18 mouse cellular contexts compared by ENCODE assay signal in the genomic region with DNA sequence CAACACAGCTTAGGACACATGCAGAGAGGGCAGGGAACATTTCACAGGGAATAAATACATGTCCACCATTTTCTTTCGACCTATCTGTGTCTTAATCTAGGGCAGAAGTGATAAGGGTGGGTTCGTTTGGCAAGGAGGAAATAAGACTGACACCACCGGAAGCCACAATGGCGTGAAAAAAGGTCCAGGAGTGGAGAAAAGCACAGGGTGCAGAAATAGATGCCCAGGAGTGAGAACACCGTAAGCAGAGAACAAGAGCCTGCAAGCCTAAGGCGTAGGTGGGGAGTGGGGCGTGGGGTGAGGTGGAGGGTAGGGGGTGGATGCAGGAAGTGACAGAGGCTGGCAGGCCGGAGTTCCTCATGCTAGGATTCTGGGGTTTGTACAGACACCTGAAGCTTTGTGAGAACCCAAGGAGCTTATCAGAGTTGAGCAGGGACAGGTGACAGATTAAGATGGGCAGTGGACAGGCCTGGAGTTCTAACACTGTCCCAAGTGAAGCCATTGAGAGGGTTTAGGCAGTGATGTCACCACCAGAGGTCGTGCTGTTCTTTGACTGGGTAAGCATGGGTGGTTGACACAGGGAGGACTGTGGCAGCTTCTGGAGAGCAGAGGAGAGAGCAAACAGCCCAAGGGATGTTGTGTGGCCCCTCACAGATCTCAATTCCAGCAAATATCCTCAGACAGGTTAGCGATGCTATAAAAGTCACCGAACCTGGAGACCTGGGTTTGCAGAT. TPM values are rescaled to one million over a fixed set of nuclear protein-coding genes. Genes with fewer than 3 reads are reported as not detected.
DNase-seq lines count a peak whose midpoint lies in the region; ATAC-seq and TF ChIP-seq lines count a peak whose summit lies in the region.
"Had no signal": no experiment of that assay in that cellular context is flagged by ENCODE, and none has a peak within 500 bp of the region (broad histone marks: within the 10 kb centered on the region; RNA-seq: fewer than 3 reads in every experiment).

No protein-coding gene starts in this region.

- H3K9me3 ChIP-seq in kidney, postnatal 0 days (replicated peaks; ENCODE audit: low read length): no peaks in the 10 kb centered on the region
- no peaks in the 10 kb centered on the region for H3K9me3 ChIP-seq in liver, embryonic 11.5 days (ENCODE audit: control insufficient read depth, low read length)
- H3K9me3 ChIP-seq: embryonic facial prominence, embryonic 12.5 days; midbrain, embryonic 15.5 days had no signal

- no peak overlapping the region for H3K27ac ChIP-seq in kidney, postnatal 0 days
- H3K27ac ChIP-seq in kidney, adult 2 months (ENCODE audit: insufficient read depth, low read depth, low read length): no peak overlapping the region
- H3K27ac ChIP-seq in liver, embryonic 11.5 days (ENCODE audit: low read depth, low read length): no peak overlapping the region
- peak overlapping the region; percentile 56 for H3K27ac ChIP-seq in thymus, adult 2 months (ENCODE audit: control insufficient read depth, insufficient read depth, low read length)
- no peak overlapping the region for H3K27ac ChIP-seq in heart, adult 2 months
- H3K27ac ChIP-seq: embryonic facial prominence, embryonic 12.5 days; midbrain, embryonic 15.5 days had no signal

- WGBS in kidney, postnatal 0 days: 74% methylated on average over 11 of the region's 11 CpGs
- WGBS in kidney, adult 2 months: 80% methylated on average over 11 of the region's 11 CpGs
- 48% methylated on average over 11 of the region's 11 CpGs for WGBS in liver, embryonic 11.5 days
- 27% methylated on average over 11 of the region's 11 CpGs for WGBS in thymus, adult 2 months
- WGBS in heart, adult 2 months: 65% methylated on average over 11 of the region's 11 CpGs

- no peaks in the 10 kb centered on the region for H3K79me2 ChIP-seq in heart, adult 2 months (replicated peaks; ENCODE audit: control insufficient read depth, insufficient read depth, low read length)

- H3K36me3 ChIP-seq in kidney, postnatal 0 days (ENCODE audit: insufficient read depth, low read length): no peaks in the 10 kb centered on the region
- H3K36me3 ChIP-seq in kidney, adult 2 months (ENCODE audit: control insufficient read depth, insufficient read depth, low read length): no peaks in the 10 kb centered on the region
- no peaks in the 10 kb centered on the region for H3K36me3 ChIP-seq in liver, embryonic 11.5 days (ENCODE audit: control insufficient read depth, insufficient read depth, low read length)
- H3K36me3 ChIP-seq in thymus, adult 2 months (ENCODE audit: control insufficient read depth, insufficient read depth, low read length): no peaks in the 10 kb centered on the region
- H3K36me3 ChIP-seq in heart, adult 2 months (ENCODE audit: control insufficient read depth, insufficient read depth, low read length): no peaks in the 10 kb centered on the region
- H3K36me3 ChIP-seq: embryonic facial prominence, embryonic 12.5 days; midbrain, embryonic 15.5 days had no signal

- no peak for TF ChIP-seq EP300 in heart, adult 2 months (IDR thresholded peaks at IDR 0.05; ENCODE audit: insufficient read depth, low read depth, low read length)

- TF ChIP-seq POLR2A in kidney, adult 2 months (IDR thresholded peaks at IDR 0.05; ENCODE audit: low read depth, low read length): no peak
- no peak for TF ChIP-seq POLR2A in thymus, adult 2 months (IDR thresholded peaks at IDR 0.05; ENCODE audit: control insufficient read depth, extremely low read depth, insufficient read depth, low read length, poor library complexity)
- no peak for TF ChIP-seq POLR2A in heart, adult 2 months (IDR thresholded peaks at IDR 0.05; ENCODE audit: insufficient read depth, low read depth, low read length)

- H3K9ac ChIP-seq in kidney, postnatal 0 days (ENCODE audit: low read depth, low read length): no peak overlapping the region
- H3K9ac ChIP-seq in liver, embryonic 11.5 days (ENCODE audit: low read depth, low read length): no peak overlapping the region
- no peak overlapping the region for H3K9ac ChIP-seq in heart, adult 2 months (ENCODE audit: low read depth, low read length)
- H3K9ac ChIP-seq: embryonic facial prominence, embryonic 12.5 days; midbrain, embryonic 15.5 days had no signal

- no peak for ATAC-seq in kidney, postnatal 0 days (replicated peaks; ENCODE audit: low FRiP score, low read depth)
- peak; percentile 60 for ATAC-seq in liver, embryonic 11.5 days (replicated peaks; ENCODE audit: low FRiP score)
- ATAC-seq: forebrain, embryonic 14.5 days; midbrain, embryonic 15.5 days had no signal

- intact Hi-C loops in heart, adult 2 months (cut with DNase I): no loop called here

- no peaks in the 10 kb centered on the region for H3K4me1 ChIP-seq in kidney, postnatal 0 days (replicated peaks; ENCODE audit: insufficient read depth, low read length)
- H3K4me1 ChIP-seq in kidney, adult 2 months (ENCODE audit: control insufficient read depth, insufficient read depth, low read length): no peaks in the 10 kb centered on the region
- H3K4me1 ChIP-seq in liver, embryonic 11.5 days (replicated peaks; ENCODE audit: control insufficient read depth, insufficient read depth, low read length): no peaks in the 10 kb centered on the region
- peaks cover 15% of the 10 kb centered on the region for H3K4me1 ChIP-seq in thymus, adult 2 months (replicated peaks; ENCODE audit: control insufficient read depth, insufficient read depth, low read length)
- no peaks in the 10 kb centered on the region for H3K4me1 ChIP-seq in heart, adult 2 months (ENCODE audit: control insufficient read depth, insufficient read depth, low read length)
- H3K4me1 ChIP-seq: embryonic facial prominence, embryonic 12.5 days; midbrain, embryonic 15.5 days had no signal

- H3K27me3 ChIP-seq in kidney, postnatal 0 days (ENCODE audit: insufficient read depth, low read length): no peaks in the 10 kb centered on the region
- no peaks in the 10 kb centered on the region for H3K27me3 ChIP-seq in kidney, adult 2 months (replicated peaks; ENCODE audit: control insufficient read depth, insufficient read depth, low read length)
- H3K27me3 ChIP-seq in liver, embryonic 11.5 days (replicated peaks; ENCODE audit: control insufficient read depth, insufficient read depth, low read length): no peaks in the 10 kb centered on the region
- H3K27me3 ChIP-seq in thymus, adult 2 months (ENCODE audit: control insufficient read depth, insufficient read depth, low read length): 0 out of 2 replicates have a peak, but pooled peaks cover 3% of the 10 kb centered on the region
- no peaks in the 10 kb centered on the region; the same call in 1 of the 2 replicates for H3K27me3 ChIP-seq in heart, adult 2 months (ENCODE audit: control insufficient read depth, insufficient read depth, low read length)
- H3K27me3 ChIP-seq: embryonic facial prominence, embryonic 12.5 days; midbrain, embryonic 15.5 days had no signal

- no peak for DNase-seq in kidney, postnatal 0 days (ENCODE audit: low spot score)
- no peak for DNase-seq in kidney, adult 2 months
- DNase-seq in T-cell, adult 2 months (ENCODE audit: low spot score): peak; percentile 35
- DNase-seq in liver, embryonic 11.5 days (ENCODE audit: low spot score): no peak
- peak; percentile 34 for DNase-seq in thymus, adult 2 months
- no peak for DNase-seq in heart, adult 2 months
- DNase-seq in spleen, postnatal 14 days (ENCODE audit: low spot score in 2 of 2): no peak
- no peak for DNase-seq in cerebellum, adult 11-12 months
- DNase-seq: gastrocnemius, postnatal 36 days; heart, postnatal 14 days; kidney, adult 9 months had no signal

- H3K4me3 ChIP-seq in kidney, postnatal 0 days (replicated peaks; ENCODE audit: low read depth, low read length): no peak overlapping the region
- no peak overlapping the region for H3K4me3 ChIP-seq in kidney, adult 2 months (ENCODE audit: insufficient read depth, low read depth, low read length)
- H3K4me3 ChIP-seq in liver, embryonic 11.5 days (ENCODE audit: low read depth, low read length): no peak overlapping the region
- H3K4me3 ChIP-seq in thymus, adult 2 months (ENCODE audit: control insufficient read depth, insufficient read depth, low read length): no peak overlapping the region
- H3K4me3 ChIP-seq in heart, adult 2 months: no peak overlapping the region
- H3K4me3 ChIP-seq: embryonic facial prominence, embryonic 12.5 days; midbrain, embryonic 15.5 days had no signal

- no peak overlapping the region for H3K4me2 ChIP-seq in kidney, postnatal 0 days (ENCODE audit: low read length)
- H3K4me2 ChIP-seq in liver, embryonic 11.5 days: no peak overlapping the region
- H3K4me2 ChIP-seq: embryonic facial prominence, embryonic 12.5 days; midbrain, embryonic 15.5 days had no signal

- TF ChIP-seq CTCF in kidney, postnatal 0 days (IDR thresholded peaks at IDR 0.05; ENCODE audit: low read depth): peak; percentile 40; the same call in 1 of the 2 replicates
- no peak for TF ChIP-seq CTCF in kidney, adult 2 months (conservative IDR thresholded peaks at IDR 0.05; ENCODE audit: insufficient read depth, insufficient read length, low read depth, low read length)
- no peak for TF ChIP-seq CTCF in thymus, adult 2 months (IDR thresholded peaks at IDR 0.05; ENCODE audit: borderline replicate concordance, control insufficient read depth, extremely low read depth, insufficient read depth, low read length, poor library complexity)
- TF ChIP-seq CTCF in heart, adult 2 months (IDR thresholded peaks at IDR 0.05): no peak

RNA-seq across cellular contexts. Expression of a gene that starts 12.0 kb away (rescaled TPM):
- 4.1 and 4.5 TPM in 2 replicates for polyA plus RNA-seq in kidney, postnatal 0 days (2015; fragmentation: Nextera tagmentation; extraction: Ambion mirVana)
- polyA plus RNA-seq in kidney, adult 2 months (2012; rRNA removed): 0.86 and 1.6 TPM in 2 replicates
- polyA plus RNA-seq in liver, embryonic 11.5 days (2014; fragmentation: Nextera tagmentation; extraction: Ambion mirVana): 9.6 and 10.1 TPM in 2 replicates
- 0.93 and 1.0 TPM in 2 replicates for polyA plus RNA-seq in thymus, adult 2 months (2012; rRNA removed)
- total RNA-seq in heart, adult 2 months (2021): under 1 TPM; 0.80 to 0.94 TPM
- polyA plus RNA-seq in heart, adult 2 months (2012; rRNA removed): 0.61 and 0.94 TPM in 2 replicates

RNA-seq across cellular contexts. Expression of a gene that starts 29.7 kb away (rescaled TPM):
- not detected in 2 replicates for polyA plus RNA-seq in kidney, postnatal 0 days (2015; fragmentation: Nextera tagmentation; extraction: Ambion mirVana)
- not detected in 2 replicates for polyA plus RNA-seq in kidney, adult 2 months (2012; rRNA removed)
- not detected in 2 replicates for polyA plus RNA-seq in liver, embryonic 11.5 days (2014; fragmentation: Nextera tagmentation; extraction: Ambion mirVana)
- polyA plus RNA-seq in thymus, adult 2 months (2012; rRNA removed): not detected in 2 replicates
- total RNA-seq in heart, adult 2 months (2021): not detected
- polyA plus RNA-seq in heart, adult 2 months (2012; rRNA removed): not detected in 2 replicates
- total RNA-seq: gastrocnemius, postnatal 36 days; heart, postnatal 14 days; left cerebral cortex, adult 18-20 months; liver, adult 2 months; neutrophil, adult 5-6 weeks had no signal
- polyA plus RNA-seq: embryonic facial prominence, embryonic 12.5 days; forebrain, embryonic 14.5 days; liver, adult 2 months; midbrain, embryonic 15.5 days; small intestine, adult 2 months had no signal

Comparison
In these comparisons a context has a peak if more than half of its experiments do, and no peak if none do; other contexts are left out.
1. DNase-seq: peak in T-cell, adult 2 months (single experiment) and thymus, adult 2 months (single experiment); none in kidney, postnatal 0 days (single experiment), kidney, adult 2 months (single experiment), liver, embryonic 11.5 days (single experiment), heart, adult 2 months (0 of 2), spleen, postnatal 14 days (0 of 2) and cerebellum, adult 11-12 months (single experiment).